Mouse (Mus musculus) spleen, adult 2 months (tissue): ENCODE results near the gene Gabrg1. TPM values are rescaled to one million over a fixed set of nuclear protein-coding genes. Genes with fewer than 3 reads are reported as not detected.

Source experiments
- DNase-seq, 2 experiments: peaks; one replicate each; pipeline versions ENCODE4 v3.0.0 to v3.0.0-alpha.2; 2012 to 2021; ENCODE audit warnings: low spot score in 2 of 2, low read depth in 1 of 2
- H3K27ac ChIP-seq: fragments of 200-500 bp; 2 replicates; pipeline ENCODE4 v1.5.1; 2012; ENCODE audit warnings: low read length, inconsistent platforms; ENCODE audit not compliant: insufficient read depth
- H3K27me3 ChIP-seq: fragments of 200-500 bp; 2 replicates; pipeline ENCODE4 v1.6.1; 2012; ENCODE audit warnings: mild to moderate bottlenecking, moderate library complexity, low read length, inconsistent platforms; ENCODE audit not compliant: control insufficient read depth, insufficient read depth
- H3K36me3 ChIP-seq: fragments of 200-500 bp; 2 replicates; pipeline ENCODE4 v1.6.1; 2012; ENCODE audit warnings: mild to moderate bottlenecking, low read length, inconsistent platforms; ENCODE audit not compliant: control insufficient read depth, insufficient read depth
- H3K4me1 ChIP-seq: fragments of 200-500 bp; 2 replicates; pipeline ENCODE4 v1.6.1; 2011; ENCODE audit warnings: inconsistent platforms; ENCODE audit not compliant: control insufficient read depth, insufficient read depth, insufficient read length
- H3K4me3 ChIP-seq: fragments of 200-500 bp; 2 replicates; pipeline ENCODE4 v1.5.1; 2011; ENCODE audit warnings: mild to moderate bottlenecking, inconsistent platforms; ENCODE audit not compliant: insufficient read depth, insufficient read length; ENCODE audit errors: extremely low read depth
- CTCF ChIP-seq: fragments of 200-500 bp; IDR thresholded peaks from 2 replicates; pipeline ENCODE4 v1.5.1; 2011; ENCODE audit warnings: mild to moderate bottlenecking, inconsistent platforms; ENCODE audit not compliant: insufficient read depth, insufficient read length, insufficient replicate concordance; ENCODE audit errors: extremely low read depth
- POLR2A ChIP-seq: fragments of 200-500 bp; IDR thresholded peaks from 2 replicates; pipeline ENCODE4 v1.6.1; 2011; ENCODE audit warnings: low read depth, low read length, inconsistent platforms
- WGBS: fragments of 180-500 bp; shearing (Covaris S2); methylation state at CpG from one replicate; pipeline ENCODE4 v1.1.7; 2018; 5-methylcytosine and 5-hydroxymethylcytosine counted together
- polyA plus RNA-seq: library from polyadenylated mRNA; depleted of rRNA; stranded (reverse); fragments of >200 nt; gene quantifications from 2 replicates; pipeline ENCODE4 v1.2.3, GENCODE M21; 2012; rRNA removed

Gabrg1 gene
- not detected in 2 replicates for polyA plus RNA-seq

DNA sequence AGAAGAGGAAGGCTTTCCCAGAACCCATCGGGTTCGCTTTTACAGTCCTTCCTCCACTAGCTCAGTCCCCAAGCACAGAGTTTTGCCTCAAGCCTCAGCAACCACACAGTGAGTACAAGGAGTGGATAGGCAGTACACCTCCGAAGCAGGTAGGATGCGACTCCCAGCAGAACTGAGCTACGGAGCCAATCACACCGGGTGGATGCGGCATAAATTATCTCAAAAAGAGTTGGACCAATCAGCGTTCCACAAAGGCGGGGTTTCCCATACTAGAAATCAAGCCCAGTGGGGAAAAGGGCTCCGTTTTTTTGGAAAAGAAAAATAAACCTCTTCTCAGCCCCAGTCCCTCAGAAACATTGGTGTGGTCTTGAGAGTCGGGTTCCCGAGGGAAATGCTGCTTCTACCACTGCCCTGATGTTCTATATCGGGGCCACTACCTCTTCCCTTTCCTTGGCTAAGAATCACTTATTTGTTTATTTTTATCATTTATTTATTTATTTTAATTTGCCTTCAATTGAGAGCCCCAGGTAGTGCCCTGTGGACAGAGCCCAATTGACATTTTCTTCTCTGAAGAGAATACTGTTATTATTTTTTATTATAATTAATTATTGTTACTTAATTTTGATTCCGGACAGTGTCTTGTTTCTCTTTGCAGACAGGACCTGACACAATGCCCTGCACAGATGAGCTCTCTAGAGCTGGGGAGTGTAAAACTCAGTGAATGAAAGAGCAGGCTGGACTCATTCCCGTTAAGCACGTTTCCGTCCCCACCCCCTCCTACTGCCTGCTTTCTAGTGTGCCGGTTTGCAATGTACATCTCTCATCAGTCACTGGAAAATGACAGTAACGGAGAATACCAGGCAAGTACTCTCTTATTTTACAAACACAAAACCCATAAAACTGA is at the start of gene Gabrg1:
Gene Gabrg1, minus strand, starts transcription at position 426 of the 904 bp plus-strand sequence.
- DNase-seq, result no peak
- TF ChIP-seq CTCF (no peak), POLR2A (no peak)
- Histone ChIP-seq H3K4me3 (no peak within 1 kb of the TSS), H3K27me3 (no peaks in the 10 kb centered on the region), H3K27ac (no peak within 1 kb of the TSS), H3K36me3 (no peaks in the 10 kb centered on the region), H3K4me1 (no peaks in the 10 kb centered on the region)
- 11% methylated on average over 19 of the region's 19 CpGs for WGBS

DNA sequence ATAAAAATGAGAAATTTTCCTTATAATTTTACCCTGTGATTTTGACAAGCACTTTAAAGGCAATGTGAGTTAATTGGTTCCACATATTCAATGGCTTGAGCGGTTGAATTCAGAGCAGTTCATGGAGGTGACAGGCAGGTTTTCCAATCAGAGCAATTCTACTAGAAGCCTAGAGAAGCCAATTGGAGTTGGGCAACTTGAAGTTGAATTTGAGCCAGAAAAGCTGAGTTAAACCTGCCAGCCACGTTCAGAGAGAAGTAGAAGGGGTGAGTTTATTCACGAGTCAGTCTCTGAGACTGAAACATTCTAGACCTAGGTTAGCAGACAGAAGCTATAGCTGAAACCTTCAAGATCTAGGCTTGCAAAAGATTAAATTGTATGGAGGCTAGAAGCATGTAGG is 41.6 kb upstream of the Gabrg1 start:
- Histone ChIP-seq H3K4me3 (no peak overlapping the region), H3K36me3 (no peaks in the 10 kb centered on the region), H3K27ac (no peak overlapping the region), H3K27me3 (no peaks in the 10 kb centered on the region), H3K4me1 (no peaks in the 10 kb centered on the region)
- DNase-seq, result no peak
- WGBS, result 81% methylated on average over 3 of the region's 3 CpGs
- no peak for TF ChIP-seq POLR2A
- no peak for TF ChIP-seq CTCF

DNA sequence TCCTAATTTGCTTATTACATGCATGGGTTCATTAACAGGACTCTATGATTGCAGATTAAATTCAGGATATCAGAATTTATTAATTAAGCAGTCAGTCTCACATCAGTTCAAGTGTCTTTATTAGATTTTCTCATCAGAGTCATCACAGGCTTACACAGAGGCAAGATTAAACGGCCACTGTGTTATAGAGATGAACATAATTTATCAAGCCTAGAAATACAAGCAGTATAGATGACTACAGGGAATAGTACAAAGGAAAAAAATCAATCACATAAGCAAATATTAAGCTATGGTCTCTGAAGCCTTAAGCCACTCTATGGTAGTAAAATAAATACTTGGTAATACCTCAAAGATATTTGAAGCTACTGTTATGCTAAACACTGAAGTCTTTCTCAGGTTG is 27.7 kb upstream of the Gabrg1 start:
- WGBS, result 82% methylated on average over 1 of the region's 1 CpGs
- Histone ChIP-seq H3K36me3 (no peaks in the 10 kb centered on the region), H3K27me3 (no peaks in the 10 kb centered on the region), H3K4me1 (no peaks in the 10 kb centered on the region), H3K4me3 (no peak overlapping the region), H3K27ac (no peak overlapping the region)
- no peak for TF ChIP-seq CTCF
- DNase-seq, result no peak

DNA sequence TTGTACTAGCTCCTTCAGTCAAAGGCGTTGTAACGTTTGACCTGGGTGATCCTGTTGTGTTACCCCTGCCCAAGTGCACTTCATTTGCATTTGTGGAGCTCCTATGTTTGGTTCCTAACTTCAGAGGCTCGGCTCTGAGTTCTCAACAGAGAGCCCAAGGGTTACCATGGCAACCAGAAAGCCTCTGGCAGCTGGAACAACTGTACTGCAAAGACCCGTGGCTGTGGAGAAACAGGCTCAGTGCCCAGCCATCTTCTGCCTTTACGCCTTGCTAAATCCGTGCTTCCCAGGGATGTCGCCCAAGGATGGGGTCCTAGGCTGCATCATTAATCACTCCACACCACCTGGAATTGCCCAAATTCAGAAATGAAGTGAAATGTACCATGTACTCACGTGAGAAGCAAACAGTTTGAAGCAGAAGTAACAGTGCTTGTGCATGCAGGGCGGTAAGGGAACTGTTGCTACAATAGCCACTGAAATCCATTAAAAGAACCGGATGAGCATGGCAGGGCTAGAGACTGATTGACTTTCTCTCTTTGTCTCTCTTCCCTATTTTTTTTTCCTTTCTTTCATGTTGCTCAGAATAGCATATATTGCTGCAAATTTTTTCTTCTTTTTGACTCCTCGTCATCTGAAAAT is 798 bp upstream of the Gabrg1 start:
- 23% methylated on average over 11 of the region's 11 CpGs for WGBS
- Histone ChIP-seq H3K36me3 (no peaks in the 10 kb centered on the region), H3K27me3 (no peaks in the 10 kb centered on the region), H3K4me1 (no peaks in the 10 kb centered on the region), H3K27ac (no peak overlapping the region), H3K4me3 (no peak overlapping the region)
- TF ChIP-seq POLR2A (no peak), CTCF (no peak)
- no peak for DNase-seq

DNA sequence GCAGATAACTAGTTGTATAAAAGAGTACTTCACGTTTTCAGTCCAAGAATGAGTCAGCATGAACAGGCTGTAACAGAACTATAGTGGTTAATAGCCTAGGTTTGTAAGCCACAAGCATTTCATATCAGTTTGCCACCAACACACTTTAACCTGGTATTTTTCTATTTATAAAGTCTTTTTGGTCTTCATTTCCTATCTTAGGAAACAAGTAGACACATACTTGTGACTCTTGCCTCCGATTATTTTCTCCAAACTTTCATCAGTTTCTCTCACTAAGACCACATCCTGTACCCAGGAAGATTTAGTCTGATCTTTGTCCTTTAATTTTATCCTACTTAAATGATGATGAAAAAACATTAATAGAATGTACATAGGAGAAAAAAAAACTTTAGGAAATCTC is 23.7 kb downstream of the Gabrg1 start:
- WGBS, result 73% methylated on average over 2 of the region's 2 CpGs
- Histone ChIP-seq H3K27me3 (no peaks in the 10 kb centered on the region), H3K27ac (no peak overlapping the region), H3K36me3 (no peaks in the 10 kb centered on the region), H3K4me3 (no peak overlapping the region), H3K4me1 (no peaks in the 10 kb centered on the region)
- no peak for TF ChIP-seq CTCF
- TF ChIP-seq POLR2A, result no peak
- DNase-seq, result no peak

DNA sequence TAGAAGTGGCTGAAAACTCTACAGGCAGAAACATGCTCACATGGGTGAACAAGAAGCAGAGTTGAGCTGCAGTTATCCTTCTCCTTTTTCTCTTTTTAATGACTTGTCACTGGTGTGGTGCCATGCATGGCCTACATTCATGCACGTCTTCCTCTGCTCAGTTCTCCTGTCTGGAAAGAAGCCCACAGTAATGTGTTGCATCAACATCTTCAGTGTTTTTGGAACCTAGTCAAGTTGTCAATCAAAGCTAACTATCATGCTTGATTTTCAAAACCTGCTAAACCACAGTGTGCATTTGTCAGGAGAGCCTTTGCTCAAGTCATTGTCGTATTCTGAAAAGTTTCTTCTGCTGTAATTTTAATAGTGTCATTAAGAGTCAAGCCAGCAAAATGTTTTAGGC is 106.3 kb downstream of the Gabrg1 start:
- no peak overlapping the region for H3K27ac ChIP-seq
- 71% methylated on average over 2 of the region's 2 CpGs for WGBS
- no peak overlapping the region for H3K4me3 ChIP-seq
- H3K4me1 ChIP-seq, result no peaks in the 10 kb centered on the region
- no peaks in the 10 kb centered on the region for H3K27me3 ChIP-seq
- no peak for DNase-seq
- no peak for TF ChIP-seq CTCF
- no peak for TF ChIP-seq POLR2A
- no peaks in the 10 kb centered on the region for H3K36me3 ChIP-seq

DNA sequence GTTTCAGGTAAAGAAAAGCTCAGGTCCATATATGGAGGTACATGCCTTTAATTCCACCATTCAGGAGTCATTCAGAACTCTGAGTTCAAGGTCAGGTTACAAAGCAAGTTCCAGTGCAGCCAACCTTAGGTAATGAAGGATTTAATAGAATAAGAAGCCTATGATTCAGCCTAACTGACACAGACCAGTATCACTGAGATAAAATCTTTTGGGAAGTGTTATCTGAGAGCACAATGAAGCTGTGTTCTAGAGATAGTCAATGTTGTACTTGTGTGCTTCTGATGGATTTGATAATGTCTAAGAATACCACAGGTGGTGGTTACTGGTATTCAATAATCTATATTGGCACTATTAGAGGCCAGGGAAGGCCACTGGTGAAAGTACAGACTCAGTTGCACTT is 138.1 kb downstream of the Gabrg1 start:
- Histone ChIP-seq H3K4me1 (no peaks in the 10 kb centered on the region), H3K27me3 (no peaks in the 10 kb centered on the region), H3K4me3 (no peak overlapping the region), H3K27ac (no peak overlapping the region), H3K36me3 (no peaks in the 10 kb centered on the region)
- TF ChIP-seq CTCF (no peak), POLR2A (no peak)
- no peak for DNase-seq
